Mouse (Mus musculus) regulatory T cell (primary cell): ENCODE results near the gene Auh.

Experiments
- in situ Hi-C: fragments of 300-600 bp; cut with MboI, MseI; formaldehyde crosslinking; loops from one replicate; pipeline ENCODE4 v1.15.1; 2025; ENCODE audit warnings: high pct_unique_total_duplicates

Auh gene

GRCm38 (mm10) chr13:52929209-52930171 lies at the start of gene Auh:
TSS of gene Auh (minus strand) at chr13:52929681.
- in situ Hi-C loops: loop anchor here (5.0 kb wide), 1 partner anchor 38 kb away; no protein-coding TSS in a partner anchor

- in situ Hi-C loops: no loop called here
Measured at GRCm38 (mm10) chr13:52978321-52978981, 49.0 kb upstream of the Auh start.

- in situ Hi-C loops: no loop called here
Measured at GRCm38 (mm10) chr13:52977757-52978156, 48.3 kb upstream of the Auh start.

GRCm38 (mm10) chr13:52977221-52977609 lies 47.7 kb upstream of the Auh start:
- in situ Hi-C loops: no loop called here

- in situ Hi-C loops: no loop called here
Measured at GRCm38 (mm10) chr13:52976510-52977220, 47.2 kb upstream of the Auh start.

DNA sequence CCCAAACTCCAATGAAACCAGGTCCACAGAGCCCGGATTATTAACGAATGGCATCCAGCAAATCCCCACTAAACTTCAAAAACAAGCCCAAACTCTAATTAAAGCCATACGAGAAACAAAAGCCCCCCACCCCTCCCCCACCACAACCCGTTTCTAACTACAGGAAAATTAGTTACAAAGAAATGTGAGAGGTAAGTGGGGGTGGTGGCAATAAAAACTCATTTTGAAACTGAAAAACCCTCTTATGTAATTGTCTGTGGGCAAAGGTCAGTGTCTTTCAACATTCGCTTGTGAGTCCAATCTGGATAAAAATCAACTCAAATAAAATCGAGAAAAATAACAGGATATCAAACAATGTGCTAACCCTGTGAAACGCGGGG lies 46.6 kb upstream of the Auh start:
- in situ Hi-C loops: no loop called here

DNA sequence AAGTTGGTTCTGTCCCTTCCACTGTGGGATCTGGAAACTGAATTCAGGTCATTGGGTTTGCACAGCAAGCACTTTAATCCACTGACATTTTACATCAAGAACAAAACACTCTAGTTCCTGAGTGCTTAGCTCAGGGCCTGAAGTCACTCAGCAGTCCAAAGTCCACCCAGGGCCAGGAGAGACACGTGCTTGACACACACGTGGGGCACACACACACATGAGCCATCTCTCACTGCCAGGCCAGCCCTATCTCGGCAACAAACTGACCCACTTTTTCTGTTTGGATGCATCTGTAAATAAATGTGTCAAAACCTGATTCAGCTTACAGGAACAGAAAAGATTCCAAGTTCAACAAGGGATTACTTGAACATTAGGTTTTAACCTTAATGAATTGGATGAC lies 45.2 kb upstream of the Auh start:
- in situ Hi-C loops: no loop called here

GRCm38 (mm10) chr13:52973427-52973826 lies 43.9 kb upstream of the Auh start:
- in situ Hi-C loops: no loop called here

DNA sequence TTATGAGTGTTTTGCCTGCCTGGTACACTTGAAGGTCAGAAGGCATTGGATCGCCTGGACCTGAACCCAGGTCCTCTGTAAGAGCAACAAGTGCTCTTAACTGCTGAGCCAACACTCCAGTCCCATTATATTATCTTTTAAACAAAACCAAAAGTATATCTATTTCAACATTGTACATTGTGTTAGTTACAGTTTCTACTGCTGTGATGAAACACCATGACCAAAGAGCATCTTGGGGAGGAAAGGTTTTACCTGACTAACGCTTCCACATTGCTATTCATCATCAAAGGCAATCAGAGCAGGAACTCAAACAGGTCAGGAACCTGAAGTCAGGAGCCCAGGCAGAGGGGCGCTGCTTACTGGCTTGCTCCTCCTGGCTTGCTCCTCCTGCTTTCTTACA lies 43.1 kb upstream of the Auh start:
- in situ Hi-C loops: no loop called here

- in situ Hi-C loops: no loop called here
Measured at GRCm38 (mm10) chr13:52970876-52971275, 41.4 kb upstream of the Auh start.

GRCm38 (mm10) chr13:52962922-52963321 lies 33.4 kb upstream of the Auh start:
- in situ Hi-C loops: no loop called here

GRCm38 (mm10) chr13:52962361-52962760 lies 32.9 kb upstream of the Auh start:
- in situ Hi-C loops: no loop called here

DNA sequence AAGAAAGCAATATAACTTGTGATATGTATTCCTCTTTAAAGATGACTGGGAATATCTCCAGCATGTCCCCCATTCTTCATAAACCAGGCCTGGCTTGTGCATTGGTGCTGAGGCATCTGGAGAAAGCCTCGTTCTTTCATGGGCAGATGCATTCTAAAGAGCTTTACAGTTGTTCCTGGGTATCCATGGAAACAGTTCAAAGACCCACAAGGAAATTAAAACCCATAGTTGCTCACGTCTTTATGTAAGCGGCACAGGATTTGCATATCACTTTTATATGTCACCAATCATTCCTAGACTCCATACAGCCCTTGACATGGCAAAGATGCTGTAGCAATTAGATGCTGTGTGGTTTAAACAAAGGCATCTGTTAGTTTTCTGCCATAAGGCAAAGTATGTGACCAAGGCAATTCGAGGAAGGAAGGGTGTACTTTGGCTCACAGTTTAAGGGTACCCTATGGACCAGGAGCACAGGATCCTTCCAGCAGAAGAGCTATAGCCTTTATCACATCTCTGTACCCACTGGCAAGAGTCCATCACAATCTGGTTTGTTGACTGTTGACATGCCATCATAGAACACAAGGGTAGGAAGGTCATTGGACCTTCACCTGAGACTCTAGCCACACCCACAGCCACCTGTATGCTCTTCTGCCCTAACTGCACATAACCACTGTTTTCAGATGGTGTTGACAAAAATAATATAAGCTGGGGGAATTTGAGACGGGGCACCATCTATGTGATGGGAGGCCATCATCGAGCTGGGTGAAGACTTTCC lies 24.5 kb upstream of the Auh start:
- in situ Hi-C loops: no loop called here

DNA sequence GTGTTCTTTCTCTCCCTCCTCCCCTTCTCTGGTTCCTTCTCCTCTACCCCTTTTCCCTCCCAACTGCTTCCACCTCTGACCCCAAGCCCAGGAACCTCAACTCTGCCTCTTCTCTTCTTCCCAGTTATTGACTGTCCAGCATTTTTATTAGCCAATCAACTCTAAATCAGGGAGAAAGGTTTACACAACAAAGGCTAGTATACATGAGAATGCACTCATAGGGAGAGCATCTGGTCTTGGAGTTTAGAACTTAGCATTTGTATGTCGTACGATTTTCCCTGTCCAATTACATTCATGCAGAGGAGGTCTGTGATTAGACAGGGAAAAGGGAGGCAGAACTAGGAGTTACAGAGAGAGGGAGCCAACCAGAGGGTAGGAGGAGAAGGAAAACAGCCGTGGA lies 19.7 kb upstream of the Auh start:
- in situ Hi-C loops: no loop called here

- in situ Hi-C loops: no loop called here
Measured at GRCm38 (mm10) chr13:52947545-52947944, 18.1 kb upstream of the Auh start.

DNA sequence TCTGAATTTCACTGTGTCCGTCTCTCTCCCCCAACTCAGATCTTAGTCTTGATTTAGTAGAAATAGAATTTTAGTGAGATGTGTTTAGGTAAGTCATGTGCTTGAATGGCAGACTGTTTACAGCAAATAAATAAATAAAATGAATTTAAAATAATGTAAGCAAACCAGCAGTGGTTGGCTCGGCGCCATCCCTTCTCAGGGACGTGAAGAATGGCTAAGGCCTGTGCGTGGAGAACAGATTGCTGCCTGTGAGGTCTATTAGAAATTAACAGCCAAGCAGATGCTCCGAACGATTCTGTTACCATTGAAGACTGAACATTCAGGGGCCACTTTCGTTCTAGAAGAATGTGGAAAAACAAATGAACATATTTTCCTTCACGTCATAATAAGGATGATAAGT lies 16.3 kb upstream of the Auh start:
- in situ Hi-C loops: no loop called here

DNA sequence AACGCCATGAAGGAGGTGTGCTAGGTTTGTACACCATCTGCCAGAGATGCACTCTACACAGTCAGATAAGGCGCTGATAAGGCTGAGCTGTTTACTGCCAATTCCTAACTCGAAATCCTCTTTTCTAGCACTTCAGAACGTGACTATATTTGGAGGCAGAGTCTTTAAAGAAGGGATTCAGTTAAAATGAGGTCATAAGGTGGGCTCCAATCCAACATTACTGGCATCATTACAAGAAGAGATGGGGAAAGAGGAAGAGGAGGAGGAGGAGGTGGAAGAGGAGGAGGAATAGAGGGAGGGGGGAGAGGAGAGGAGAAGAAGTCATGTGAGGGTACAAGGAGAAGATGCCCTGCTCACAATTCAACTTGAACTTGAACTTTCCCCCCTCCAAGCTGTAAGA lies 14.6 kb upstream of the Auh start:
- in situ Hi-C loops: no loop called here

DNA sequence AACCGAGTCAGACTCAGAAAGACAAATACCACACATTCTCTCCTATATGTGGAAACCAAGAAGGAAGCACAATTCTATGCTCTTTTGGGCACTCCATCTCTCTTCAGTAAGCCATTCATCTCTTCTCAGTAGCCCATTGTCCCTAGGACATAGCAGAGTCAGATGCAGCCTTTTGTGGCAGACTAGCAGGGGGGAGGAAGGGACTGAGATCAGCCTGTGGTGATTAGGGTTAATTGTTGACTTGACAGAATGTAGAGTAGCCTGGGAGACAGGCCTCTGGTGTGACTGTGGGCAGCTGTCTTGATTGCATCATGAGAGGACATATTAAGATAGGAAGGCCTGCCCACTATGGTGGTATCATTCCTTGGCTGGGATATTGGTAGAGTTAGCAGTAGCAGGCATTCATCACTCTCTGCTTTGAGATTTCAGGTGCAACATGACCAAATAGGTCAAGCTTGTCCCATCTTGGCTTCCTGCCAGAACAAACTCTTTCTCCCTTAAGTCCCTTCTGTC lies 13.5 kb upstream of the Auh start:
- in situ Hi-C loops: no loop called here

DNA sequence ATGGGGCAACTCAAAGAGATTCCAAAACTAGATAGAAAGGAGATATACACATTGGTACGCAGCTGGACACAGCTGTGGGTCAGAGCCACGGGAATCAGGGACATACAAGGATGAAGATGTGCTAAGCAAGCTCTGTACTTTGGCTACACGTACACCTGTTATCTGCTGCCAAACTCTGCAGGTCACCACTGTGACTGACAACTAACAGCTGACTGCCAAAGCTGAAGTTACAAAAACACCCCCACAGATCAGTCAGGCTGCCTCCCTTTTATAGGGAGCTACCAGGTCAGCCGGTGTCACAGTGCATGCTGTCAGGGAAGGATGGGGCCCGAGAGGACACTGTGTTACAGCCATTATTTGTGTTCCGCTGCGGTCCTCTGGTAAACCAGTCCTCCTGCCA lies 11.5 kb upstream of the Auh start:
- in situ Hi-C loops: no loop called here

- in situ Hi-C loops: loop anchor here (5.0 kb wide), 1 partner anchor 37 kb away; no protein-coding TSS in a partner anchor
Measured at GRCm38 (mm10) chr13:52930582-52930981, 1.1 kb upstream of the Auh start.

GRCm38 (mm10) chr13:52928392-52928791 lies 1.1 kb downstream of the Auh start:
- in situ Hi-C loops: no loop called here
